9 mouse cellular contexts compared by ENCODE assay signal in the genomic region with DNA sequence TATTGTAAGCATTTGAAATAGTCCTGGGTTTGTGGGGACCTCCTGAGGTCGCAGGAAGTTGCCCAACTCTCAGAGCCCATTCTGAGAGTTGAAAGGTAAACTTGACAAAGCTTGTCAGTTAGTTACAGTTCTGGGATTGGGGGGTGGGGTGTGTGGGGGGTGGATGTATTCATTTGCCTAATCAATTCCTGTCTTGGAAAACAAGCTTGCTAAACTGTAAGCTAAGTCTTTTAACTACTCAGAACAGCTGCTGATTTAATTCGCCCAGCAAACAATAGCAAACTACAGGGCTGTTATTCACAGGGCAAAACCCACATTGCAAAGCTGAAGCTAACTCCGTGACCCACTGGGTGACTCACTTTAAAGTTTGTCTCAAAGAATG.
A peak's percentile ranks its signal among the peaks of the same experiment; 100 is the strongest.
DNase-seq lines count a peak whose midpoint lies in the region; ATAC-seq and TF ChIP-seq lines count a peak whose summit lies in the region.
"Had no signal": no experiment of that assay in that cellular context is flagged by ENCODE, and none has a peak within 500 bp of the region (broad histone marks: within the 10 kb centered on the region; RNA-seq: fewer than 3 reads in every experiment).

No protein-coding gene starts in this region.

- peaks cover 45% of the 10 kb centered on the region for H3K4me1 ChIP-seq in heart, embryonic 10.5 days
- H3K4me1 ChIP-seq in lung, embryonic 16.5 days (replicated peaks; ENCODE audit: control insufficient read depth, insufficient read depth, low read length), result peaks cover 17% of the 10 kb centered on the region
- peaks cover 17% of the 10 kb centered on the region for H3K4me1 ChIP-seq in forebrain, embryonic 14.5 days (ENCODE audit: control insufficient read depth, insufficient read depth, low read length)

- peak overlapping the region; percentile 83 for H3K27ac ChIP-seq in heart, embryonic 10.5 days
- H3K27ac ChIP-seq in lung, embryonic 16.5 days (ENCODE audit: low read length), result peak overlapping the region; percentile 72
- no peak overlapping the region for H3K27ac ChIP-seq in forebrain, embryonic 14.5 days (ENCODE audit: low read depth, low read length)

- H3K79me2 ChIP-seq in myocyte (ENCODE audit: control insufficient read depth, insufficient read depth), result no peaks in the 10 kb centered on the region

- H3K4me3 ChIP-seq in heart, embryonic 10.5 days, result peak overlapping the region; percentile 52
- no peak overlapping the region for H3K4me3 ChIP-seq in lung, embryonic 16.5 days (ENCODE audit: low read length)
- no peak overlapping the region for H3K4me3 ChIP-seq in forebrain, embryonic 14.5 days (ENCODE audit: low read depth, low read length)
- H3K4me3 ChIP-seq in myocyte, result no peak overlapping the region

- H3K27me3 ChIP-seq in heart, embryonic 10.5 days (ENCODE audit: insufficient read depth, poor library complexity, severe bottlenecking), result no peaks in the 10 kb centered on the region
- no peaks in the 10 kb centered on the region for H3K27me3 ChIP-seq in lung, embryonic 16.5 days (ENCODE audit: control insufficient read depth, insufficient read depth, low read depth, low read length)
- H3K27me3 ChIP-seq in forebrain, embryonic 14.5 days (replicated peaks; ENCODE audit: control insufficient read depth, insufficient read depth, low read length), result no peaks in the 10 kb centered on the region
- no peaks in the 10 kb centered on the region for H3K27me3 ChIP-seq in myocyte (ENCODE audit: control insufficient read depth, insufficient read depth, insufficient read length)

- no peaks in the 10 kb centered on the region for H3K36me3 ChIP-seq in heart, embryonic 10.5 days
- no peaks in the 10 kb centered on the region for H3K36me3 ChIP-seq in lung, embryonic 16.5 days (ENCODE audit: control insufficient read depth, insufficient read depth, low read length)
- H3K36me3 ChIP-seq in forebrain, embryonic 14.5 days (ENCODE audit: control insufficient read depth, insufficient read depth, low read length), result no peaks in the 10 kb centered on the region
- no peaks in the 10 kb centered on the region for H3K36me3 ChIP-seq in myocyte (ENCODE audit: control insufficient read depth, insufficient read depth)

- DNase-seq in heart, embryonic 10.5 days (ENCODE audit: low spot score), result no peak
- DNase-seq in heart, postnatal 25 days (ENCODE audit: low spot score), result no peak
- DNase-seq in lung, postnatal 25 days (ENCODE audit: low spot score), result no peak
- peak; percentile 37 for DNase-seq in forebrain, embryonic 14.5 days (ENCODE audit: low spot score)
- DNase-seq in cerebellum, adult 11 months, result no peak
- no peak for DNase-seq in thymus, postnatal 4 days
- DNase-seq: B cell, adult 2 months had no signal

- ATAC-seq in lung, embryonic 16.5 days (ENCODE audit: low read depth), result no peak
- peak; percentile 49; the same call in 1 of the 2 replicates for ATAC-seq in forebrain, embryonic 14.5 days

- WGBS in heart, embryonic 10.5 days, result 14% methylated on average over 3 of the region's 3 CpGs
- 38% methylated on average over 3 of the region's 3 CpGs for WGBS in lung, embryonic 16.5 days
- WGBS in forebrain, embryonic 14.5 days, result 2% methylated on average over 3 of the region's 3 CpGs

- no peak for TF ChIP-seq POLR2A in myocyte (IDR thresholded peaks at IDR 0.05; ENCODE audit: insufficient read length, low read depth)

- intact Hi-C loops in heart, postnatal 25 days (cut with DNase I), result no loop called here

- peak overlapping the region; percentile 25; the same call in 1 of the 2 replicates for H3K4me2 ChIP-seq in lung, embryonic 16.5 days (ENCODE audit: low read depth, low read length)
- no peak overlapping the region for H3K4me2 ChIP-seq in forebrain, embryonic 14.5 days (ENCODE audit: low read length)
- H3K4me2 ChIP-seq in myocyte (ENCODE audit: low read depth), result peak overlapping the region; percentile 28

- H3K9me3 ChIP-seq in heart, embryonic 10.5 days, result no peaks in the 10 kb centered on the region
- H3K9me3 ChIP-seq in lung, embryonic 16.5 days (ENCODE audit: control insufficient read depth, low read length), result no peaks in the 10 kb centered on the region
- no peaks in the 10 kb centered on the region for H3K9me3 ChIP-seq in forebrain, embryonic 14.5 days (replicated peaks; ENCODE audit: control insufficient read depth, low read length)

- H3ac ChIP-seq in myocyte (ENCODE audit: control insufficient read depth, insufficient read length), result no peak overlapping the region

- no peak overlapping the region for H3K9ac ChIP-seq in lung, embryonic 16.5 days (ENCODE audit: low read length)
- H3K9ac ChIP-seq in forebrain, embryonic 14.5 days (ENCODE audit: low read length), result no peak overlapping the region

TF ChIP-seq in myocyte, 11 proteins besides CTCF, POLR2A, EP300 and RAD21:
- no peak for TF ChIP-seq MAX (IDR thresholded peaks at IDR 0.05; ENCODE audit: low read depth)
- no peak for TF ChIP-seq REST (IDR thresholded peaks at IDR 0.05; ENCODE audit: insufficient read depth, insufficient read length)
- no peak for TF ChIP-seq CEBPB (IDR thresholded peaks at IDR 0.05; ENCODE audit: insufficient read depth, poor library complexity, severe bottlenecking)
- no peak for TF ChIP-seq POLR2AphosphoS2 (IDR thresholded peaks at IDR 0.05; ENCODE audit: insufficient read length, low read depth)
- TF ChIP-seq USF1 (IDR thresholded peaks at IDR 0.05; ENCODE audit: low read depth), result no peak
- TF ChIP-seq MYOD1 (IDR thresholded peaks at IDR 0.05; ENCODE audit: control insufficient read depth in 1 of 3, insufficient read length in 2 of 3, low read depth in 2 of 3), result no peak
- TF ChIP-seq SRF (IDR thresholded peaks at IDR 0.05; ENCODE audit: control insufficient read depth, insufficient read length, low read depth), result no peak
- TF ChIP-seq TCF3 (IDR thresholded peaks at IDR 0.05; ENCODE audit: insufficient read length, low read depth), result no peak
- TF ChIP-seq E2F4 (IDR thresholded peaks at IDR 0.05; ENCODE audit: insufficient read depth), result no peak
- TF ChIP-seq MYOG (IDR thresholded peaks at IDR 0.05; ENCODE audit: control insufficient read depth in 1 of 3, insufficient read depth in 1 of 3, insufficient read length in 2 of 3, low read depth in 2 of 3), result no peak
- TF ChIP-seq TCF12 (IDR thresholded peaks at IDR 0.05; ENCODE audit: insufficient read depth, poor library complexity, severe bottlenecking), result no peak
